Mouse (Mus musculus) heart, postnatal 0 days (tissue): ENCODE results near the gene Xrcc6.

Experiments used
- CTCF ChIP-seq: IDR thresholded peaks from 2 replicates; pipeline ENCODE4 v1.5.1; 2016; ENCODE audit warnings: antibody characterized with exemption, control low read depth, low read depth
- EP300 ChIP-seq: IDR thresholded peaks from 2 replicates; pipeline ENCODE4 v1.6.1; 2016; ENCODE audit warnings: antibody characterized with exemption, low read depth

DNA sequence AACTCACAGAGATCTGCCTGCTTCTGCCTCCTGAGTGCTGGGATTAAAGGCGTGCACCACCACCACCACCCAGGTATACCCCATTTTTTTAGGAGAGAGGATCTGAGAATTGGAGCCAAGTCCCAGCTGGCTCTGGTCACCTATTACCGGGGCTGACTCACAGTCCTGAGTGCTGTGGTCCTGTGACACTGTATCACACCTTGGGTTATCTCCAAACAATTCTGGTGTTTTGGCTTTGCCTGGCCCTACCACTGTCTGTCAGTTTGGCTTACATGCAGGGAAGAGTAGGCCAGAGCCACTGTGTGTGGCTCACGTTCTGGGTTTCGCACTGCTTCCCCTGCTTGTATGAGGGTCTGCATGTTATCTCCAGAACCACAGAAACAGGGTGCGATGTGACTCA, 47.4 kb upstream of the Xrcc6 start:
- TF ChIP-seq CTCF (no peak), EP300 (no peak)
